Mouse (Mus musculus) cerebellum, adult 2 months (tissue): Measurements from ENCODE around the gene Junb.

Source experiments
- CTCF ChIP-seq: fragments of 200-500 bp; IDR thresholded peaks from 2 replicates; pipeline ENCODE4 v1.5.1; 2011; ENCODE audit warnings: low read depth, mild to moderate bottlenecking, control low read depth, low read length, moderate library complexity, borderline replicate concordance; ENCODE audit not compliant: insufficient read depth
- POLR2A ChIP-seq: fragments of 200-500 bp; IDR thresholded peaks from 2 replicates; pipeline ENCODE4 v1.6.1; 2011; ENCODE audit warnings: low read length, control low read depth, borderline replicate concordance; ENCODE audit not compliant: insufficient read depth

DNA sequence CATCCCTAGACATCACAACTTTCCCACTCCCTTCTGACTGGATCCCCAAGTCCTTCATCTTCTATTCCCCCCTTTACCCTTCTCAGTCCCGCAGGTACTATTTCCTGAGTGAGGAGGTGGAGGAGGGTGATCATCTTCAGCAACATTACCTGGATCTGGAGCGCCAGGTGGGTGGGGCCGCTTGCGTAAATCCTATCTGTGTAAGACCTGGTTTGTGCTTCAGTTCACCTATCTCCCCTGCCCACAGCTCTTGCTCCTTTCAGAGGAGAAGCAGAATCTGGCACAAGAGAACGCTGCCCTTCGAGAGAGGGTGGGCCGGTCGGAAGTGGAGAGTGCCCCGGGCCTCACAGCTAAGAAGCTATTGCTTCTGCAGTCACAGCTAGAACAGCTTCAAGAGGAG lies 15.9 kb upstream of the Junb start:
- TF ChIP-seq CTCF = no peak
- no peak for TF ChIP-seq POLR2A
